Mouse (Mus musculus): ENCODE measurements at regions not wholly inside any gene's neighbourhood (a gene's known extent, or its start where the extent isn't known, plus 50 kb on each side); places are given as distances from the start of the nearest gene placed in this dataset.

DNA sequence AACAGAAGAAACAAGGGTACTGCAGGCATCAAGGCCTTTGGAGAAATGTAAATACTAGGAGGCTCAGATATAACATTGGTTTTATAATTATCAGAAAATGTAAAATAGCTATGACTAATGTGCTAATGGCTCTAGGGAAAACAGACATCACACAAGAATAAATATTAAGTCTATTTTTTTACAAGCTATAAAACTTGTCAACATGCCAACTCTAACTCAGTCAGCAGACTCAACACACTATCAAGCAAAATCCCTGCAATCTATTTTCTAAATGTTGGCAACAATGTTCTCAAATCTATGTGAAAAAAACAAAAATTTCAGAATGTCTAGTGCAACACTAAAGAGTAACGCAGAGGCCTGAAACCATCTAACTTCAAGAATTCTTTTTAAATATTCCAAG is 93.5 kb upstream of the Wdr75 start:
- Histone ChIP-seq H3K27me3 (ENCODE audit: control insufficient read depth, insufficient read depth, low read length) (no peaks in the 10 kb centered on the region), H3K9me3 (ENCODE audit: control insufficient read depth, low read length) (no peaks in the 10 kb centered on the region), H3K9ac (no peak overlapping the region), H3K4me2 (replicated peaks) (no peak overlapping the region), H3K4me1 (replicated peaks; ENCODE audit: control insufficient read depth, insufficient read depth, low read length) (no peaks in the 10 kb centered on the region), H3K36me3 (replicated peaks; ENCODE audit: control insufficient read depth, insufficient read depth) (no peaks in the 10 kb centered on the region), H3K27ac (no peak overlapping the region), H3K4me3 (replicated peaks; ENCODE audit: low read length) (no peak overlapping the region)
- DNase-seq (ENCODE audit: low spot score) = no peak
- ATAC-seq (ENCODE audit: low FRiP score) = no peak
- 95% methylated on average over 1 of the region's 1 CpGs for WGBS

GRCm38 (mm10) chr1:45723369-45723768 is 71.6 kb upstream of the Wdr75 start:
- no peaks in the 10 kb centered on the region for H3K27me3 ChIP-seq (ENCODE audit: control insufficient read depth, insufficient read depth, low read length)
- H3K9ac ChIP-seq = no peak overlapping the region
- no peaks in the 10 kb centered on the region for H3K36me3 ChIP-seq (replicated peaks; ENCODE audit: control insufficient read depth, insufficient read depth)
- DNase-seq (ENCODE audit: low spot score) = no peak
- H3K4me1 ChIP-seq (replicated peaks; ENCODE audit: control insufficient read depth, insufficient read depth, low read length) = no peaks in the 10 kb centered on the region
- peaks cover 8% of the 10 kb centered on the region; the same call in 1 of the 2 replicates for H3K9me3 ChIP-seq (ENCODE audit: control insufficient read depth, low read length)
- ATAC-seq (ENCODE audit: low FRiP score) = no peak
- no peak overlapping the region for H3K4me3 ChIP-seq (replicated peaks; ENCODE audit: low read length)
- H3K27ac ChIP-seq = no peak overlapping the region
- 93% methylated on average over 2 of the region's 2 CpGs for WGBS
- no peak overlapping the region for H3K4me2 ChIP-seq (replicated peaks)

GRCm38 (mm10) chr1:45732958-45733357 is 62.0 kb upstream of the Wdr75 start:
- Histone ChIP-seq H3K27me3 (ENCODE audit: control insufficient read depth, insufficient read depth, low read length) (no peaks in the 10 kb centered on the region), H3K36me3 (replicated peaks; ENCODE audit: control insufficient read depth, insufficient read depth) (no peaks in the 10 kb centered on the region), H3K4me2 (replicated peaks) (no peak overlapping the region), H3K9ac (no peak overlapping the region), H3K9me3 (ENCODE audit: control insufficient read depth, low read length) (peaks cover 20% of the 10 kb centered on the region), H3K4me3 (replicated peaks; ENCODE audit: low read length) (no peak overlapping the region), H3K27ac (no peak overlapping the region), H3K4me1 (replicated peaks; ENCODE audit: control insufficient read depth, insufficient read depth, low read length) (no peaks in the 10 kb centered on the region)
- 94% methylated on average over 3 of the region's 3 CpGs for WGBS
- no peak for ATAC-seq (ENCODE audit: low FRiP score)
- DNase-seq (ENCODE audit: low spot score) = no peak

DNA sequence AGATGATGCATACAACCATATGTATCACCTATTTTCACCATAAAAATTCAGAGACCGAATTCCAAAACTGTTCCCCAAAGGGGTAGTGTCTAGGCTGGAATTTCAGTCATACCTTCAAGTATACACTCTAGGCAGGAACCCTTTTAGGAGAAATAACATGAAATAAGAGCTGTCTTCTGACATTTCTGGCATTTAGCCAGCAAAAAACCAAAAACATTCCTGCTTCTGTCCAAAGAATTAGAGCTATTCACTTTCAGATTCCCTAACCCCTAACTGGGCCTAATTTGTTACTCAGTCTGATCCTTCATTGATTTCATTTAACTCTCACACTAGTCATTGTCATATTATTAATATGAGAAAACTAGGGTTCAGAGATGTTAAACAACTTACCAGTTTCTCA is 49.8 kb upstream of the Wdr75 start:
- Histone ChIP-seq H3K9me3 (ENCODE audit: control insufficient read depth, low read length) (peaks cover 5% of the 10 kb centered on the region), H3K27me3 (ENCODE audit: control insufficient read depth, insufficient read depth, low read length) (no peaks in the 10 kb centered on the region), H3K27ac (no peak overlapping the region), H3K4me1 (replicated peaks; ENCODE audit: control insufficient read depth, insufficient read depth, low read length) (no peaks in the 10 kb centered on the region), H3K9ac (no peak overlapping the region), H3K36me3 (replicated peaks; ENCODE audit: control insufficient read depth, insufficient read depth) (no peaks in the 10 kb centered on the region), H3K4me2 (replicated peaks) (no peak overlapping the region), H3K4me3 (replicated peaks; ENCODE audit: low read length) (no peak overlapping the region)
- DNase-seq (ENCODE audit: low spot score) (no peak), ATAC-seq (ENCODE audit: low FRiP score) (no peak)
- WGBS = 84% methylated on average over 1 of the region's 1 CpGs
